Mouse (Mus musculus) hindbrain, postnatal 0 days (tissue): ENCODE results near the gene Ptpn13. TPM values are rescaled to one million over a fixed set of nuclear protein-coding genes. Genes with fewer than 3 reads are reported as not detected.
A peak's percentile ranks its signal among the peaks of the same experiment; 100 is the strongest.

Source experiments
- ATAC-seq: fragments of 200-750 bp; cut with Nextera tagmentation; 2 replicates; pipeline ENCODE4 v1.8.0; 2017; ENCODE audit warnings: mild to moderate bottlenecking, moderate TSS enrichment, moderate library complexity
- DNase-seq: peaks from one replicate; pipeline ENCODE4 v3.0.0-alpha.2; 2015; ENCODE audit warnings: low spot score
- H3K27ac ChIP-seq: fragments of 300-500 bp; sonication (generic); 2 replicates; pipeline ENCODE4 v1.5.1; 2014; ENCODE audit warnings: mild to moderate bottlenecking
- H3K27me3 ChIP-seq: fragments of 300-500 bp; sonication (generic); 2 replicates; pipeline ENCODE4 v1.6.1; 2014; ENCODE audit warnings: low read length, mixed read lengths; ENCODE audit not compliant: insufficient read depth
- H3K36me3 ChIP-seq: fragments of 300-500 bp; sonication (generic); 2 replicates; pipeline ENCODE4 v1.6.1; 2014; ENCODE audit warnings: low read length, mixed read lengths; ENCODE audit not compliant: insufficient read depth
- H3K4me1 ChIP-seq: fragments of 300-500 bp; sonication (generic); 2 replicates; pipeline ENCODE4 v1.6.1; 2014; ENCODE audit warnings: antibody characterized with exemption, low read length, mixed read lengths; ENCODE audit not compliant: insufficient read depth
- H3K4me2 ChIP-seq: fragments of 300-500 bp; sonication (generic); 2 replicates; pipeline ENCODE4 v1.6.1; 2014; ENCODE audit warnings: low read depth, mild to moderate bottlenecking, low read length, moderate library complexity, mixed read lengths
- H3K4me3 ChIP-seq: fragments of 300-500 bp; sonication (generic); 2 replicates; pipeline ENCODE4 v1.5.1; 2014; ENCODE audit warnings: low read length
- H3K9ac ChIP-seq: fragments of 300-500 bp; sonication (generic); replicated peaks from 2 replicates; pipeline ENCODE4 v1.6.1; 2014; ENCODE audit warnings: mild to moderate bottlenecking, low read length, moderate library complexity, mixed read lengths
- H3K9me3 ChIP-seq: fragments of 300-500 bp; sonication (generic); 2 replicates; pipeline ENCODE4 v1.6.1; 2016; ENCODE audit warnings: low read length, mixed read lengths
- CTCF ChIP-seq: IDR thresholded peaks from 2 replicates; pipeline ENCODE4 v1.5.1; 2016; ENCODE audit warnings: antibody characterized with exemption, control low read depth, low read depth
- WGBS: fragments of 180-500 bp; shearing (Covaris S2); extraction: QIAGEN DNeasy Blood & Tissue Kit; methylation state at CpG from one replicate; pipeline ENCODE4 v1.1.7; 2014; 5-methylcytosine and 5-hydroxymethylcytosine counted together
- polyA plus RNA-seq: library from polyadenylated mRNA; unstranded; fragments of >200 nt; fragmentation: Nextera tagmentation; extraction: Ambion mirVana; gene quantifications from 2 replicates; pipeline ENCODE4 v1.2.1, GENCODE M21; 2015
- total RNA-seq: library from RNA; depleted of rRNA; stranded (reverse); fragments of >200 nt; gene quantifications from 2 replicates; pipeline ENCODE4 v1.2.3, GENCODE M21; 2014

Gene Ptpn13
- total and polyA plus RNA-seq, 2 experiments from 2014 or later = 2.8 to 12.9 TPM

DNA sequence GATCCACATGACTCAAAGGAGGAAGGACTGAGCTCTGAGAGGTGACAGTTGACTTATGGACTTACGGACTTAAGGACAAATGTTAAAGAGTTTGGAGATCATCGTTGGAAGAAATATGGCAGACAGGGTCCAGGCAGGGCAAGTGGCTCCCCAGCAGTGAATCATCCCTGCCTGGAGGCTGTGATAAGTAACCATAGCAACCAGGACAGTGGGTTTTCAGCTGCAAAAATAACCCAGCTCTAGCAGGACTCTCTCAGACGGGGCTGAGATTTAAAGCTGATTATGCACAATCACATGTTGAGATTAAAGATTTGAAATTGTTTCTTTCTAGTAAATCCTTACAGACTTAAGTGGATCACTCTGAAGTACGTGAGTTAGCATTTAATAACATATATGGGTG is 112.4 kb downstream of the Ptpn13 start:
- H3K36me3 ChIP-seq = no peaks in the 10 kb centered on the region
- WGBS = 52% methylated on average over 4 of the region's 4 CpGs
- H3K9ac ChIP-seq = no peak overlapping the region
- no peak for TF ChIP-seq CTCF
- H3K4me3 ChIP-seq = no peak overlapping the region
- ATAC-seq (no peak), DNase-seq (no peak)
- no peak overlapping the region for H3K4me2 ChIP-seq
- H3K27ac ChIP-seq = no peak overlapping the region
- no peaks in the 10 kb centered on the region for H3K4me1 ChIP-seq
- H3K9me3 ChIP-seq = no peaks in the 10 kb centered on the region
- no peaks in the 10 kb centered on the region for H3K27me3 ChIP-seq

DNA sequence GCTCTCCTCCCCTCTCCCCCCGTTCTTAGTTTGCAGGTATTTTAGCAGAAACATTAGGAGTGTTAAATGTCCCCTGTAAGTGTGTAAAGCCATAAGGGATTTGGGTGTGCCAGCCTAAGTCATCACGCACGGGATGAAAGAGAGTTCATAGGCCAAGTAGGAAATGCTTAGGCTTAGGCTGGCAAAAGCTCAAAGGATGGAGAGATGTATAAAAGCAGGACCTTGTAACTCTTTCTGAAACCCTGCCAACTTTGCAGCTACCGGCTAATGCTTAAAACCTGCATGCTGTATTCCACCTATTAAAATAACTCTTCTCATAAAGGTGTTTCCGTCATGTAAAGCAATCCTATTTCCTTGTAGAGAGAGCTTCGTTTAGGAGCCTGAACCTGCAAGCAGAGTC is 115.6 kb downstream of the Ptpn13 start:
- H3K27me3 ChIP-seq = no peaks in the 10 kb centered on the region
- H3K9me3 ChIP-seq = no peaks in the 10 kb centered on the region
- TF ChIP-seq CTCF = no peak
- 55% methylated on average over 6 of the region's 6 CpGs for WGBS
- no peaks in the 10 kb centered on the region for H3K36me3 ChIP-seq
- peaks cover 4% of the 10 kb centered on the region; the same call in 1 of the 2 replicates for H3K4me1 ChIP-seq
- no peak overlapping the region for H3K4me3 ChIP-seq
- H3K4me2 ChIP-seq = peak overlapping the region; percentile 34; the same call in 1 of the 2 replicates
- DNase-seq (no peak), ATAC-seq (no peak)
- H3K27ac ChIP-seq = peak overlapping the region; percentile 65
- no peak overlapping the region for H3K9ac ChIP-seq

DNA sequence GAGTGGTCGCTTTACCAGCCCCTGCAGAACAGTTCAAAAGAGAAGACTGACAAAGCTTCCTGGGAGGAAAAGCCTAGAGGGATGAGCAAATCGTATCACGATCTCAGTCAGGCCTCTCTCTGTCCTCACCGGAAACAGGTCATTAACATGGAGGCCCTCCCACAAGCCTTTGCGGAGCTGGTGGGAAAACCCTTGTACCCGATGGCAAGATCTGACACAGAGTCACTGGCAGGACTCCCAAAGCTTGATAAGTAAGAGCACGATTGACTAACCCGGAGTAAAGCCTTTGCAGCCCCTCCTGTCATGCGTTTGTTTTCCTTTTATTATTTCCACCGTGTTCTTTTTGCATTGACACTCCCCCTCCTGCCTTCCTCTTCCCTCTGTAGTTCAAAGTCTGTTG is 116.1 kb downstream of the Ptpn13 start:
- peak; percentile 77 for ATAC-seq
- Histone ChIP-seq H3K27me3 (no peaks in the 10 kb centered on the region), H3K4me3 (no peak overlapping the region), H3K9ac (no peak overlapping the region), H3K4me2 (peak overlapping the region; percentile 34), H3K9me3 (no peaks in the 10 kb centered on the region), H3K27ac (peak overlapping the region; percentile 65), H3K4me1 (peaks cover 4% of the 10 kb centered on the region; the same call in 1 of the 2 replicates), H3K36me3 (no peaks in the 10 kb centered on the region)
- TF ChIP-seq CTCF = no peak
- DNase-seq = peak; percentile 69
- WGBS = 42% methylated on average over 10 of the region's 10 CpGs

DNA sequence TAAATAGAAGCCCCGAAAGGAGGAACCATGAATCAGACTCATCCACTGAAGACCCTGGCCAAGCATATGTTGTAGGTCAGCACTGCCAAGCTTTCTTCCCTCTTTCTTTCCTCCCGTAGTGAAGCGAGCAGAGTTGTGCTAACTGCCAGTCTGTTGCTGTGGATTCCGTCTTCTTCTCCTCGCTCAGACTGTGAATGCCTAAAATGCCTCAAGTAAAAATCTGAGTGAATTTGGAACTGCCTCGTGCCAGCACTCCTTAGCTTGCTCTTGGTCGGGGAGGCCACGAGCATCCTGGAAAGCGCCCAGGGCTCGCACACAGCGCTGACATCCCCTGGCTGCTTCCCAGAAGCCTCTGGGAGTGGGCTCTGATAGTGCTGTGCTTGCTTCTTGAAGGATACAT is 116.5 kb downstream of the Ptpn13 start:
- TF ChIP-seq CTCF = no peak
- Histone ChIP-seq H3K9me3 (no peaks in the 10 kb centered on the region), H3K36me3 (no peaks in the 10 kb centered on the region), H3K4me2 (peak overlapping the region; percentile 34), H3K4me3 (no peak overlapping the region), H3K9ac (no peak overlapping the region), H3K27me3 (no peaks in the 10 kb centered on the region), H3K4me1 (peaks cover 4% of the 10 kb centered on the region; the same call in 1 of the 2 replicates), H3K27ac (peak overlapping the region; percentile 65)
- WGBS = 48% methylated on average over 11 of the region's 11 CpGs
- DNase-seq = peak; percentile 75
- peak; percentile 88 for ATAC-seq

DNA sequence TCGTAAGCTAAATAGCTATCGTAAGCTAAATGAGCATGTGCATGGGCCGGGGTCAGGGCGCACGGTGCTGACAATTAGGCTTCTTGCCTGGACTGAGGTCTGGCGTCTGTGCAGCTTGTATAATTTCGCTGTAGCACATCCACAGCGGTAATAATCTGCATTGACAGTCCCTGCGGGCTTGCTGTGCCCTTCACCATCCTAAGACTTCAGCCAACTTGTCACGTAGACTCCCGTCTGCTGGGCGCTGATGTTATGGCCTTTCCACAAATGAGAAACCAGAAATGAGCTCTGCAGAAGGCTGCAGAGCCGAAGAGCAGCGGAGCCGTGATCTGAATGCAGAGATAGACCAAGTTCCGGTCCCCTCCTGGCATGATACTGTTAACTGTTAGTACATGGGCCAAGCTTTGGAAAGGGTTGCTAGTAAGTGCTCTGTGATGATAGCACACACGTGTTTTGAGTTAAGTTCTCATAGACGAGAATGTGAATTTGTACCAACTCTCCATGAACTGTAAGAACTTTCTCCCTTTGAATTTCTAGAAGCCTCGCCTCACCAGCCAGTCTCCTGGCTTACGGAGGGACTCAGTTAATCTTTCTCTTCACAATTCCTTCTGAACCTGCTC is 120.5 kb downstream of the Ptpn13 start:
- ATAC-seq (peak; percentile 72), DNase-seq (peak; percentile 59)
- H3K4me1 ChIP-seq = peaks cover 4% of the 10 kb centered on the region; the same call in 1 of the 2 replicates
- H3K9ac ChIP-seq = no peak overlapping the region
- no peak overlapping the region for H3K4me2 ChIP-seq
- WGBS = 64% methylated on average over 20 of the region's 20 CpGs
- H3K27me3 ChIP-seq = no peaks in the 10 kb centered on the region
- H3K27ac ChIP-seq = no peak overlapping the region
- no peaks in the 10 kb centered on the region for H3K9me3 ChIP-seq
- no peaks in the 10 kb centered on the region for H3K36me3 ChIP-seq
- no peak overlapping the region for H3K4me3 ChIP-seq
- no peak for TF ChIP-seq CTCF

DNA sequence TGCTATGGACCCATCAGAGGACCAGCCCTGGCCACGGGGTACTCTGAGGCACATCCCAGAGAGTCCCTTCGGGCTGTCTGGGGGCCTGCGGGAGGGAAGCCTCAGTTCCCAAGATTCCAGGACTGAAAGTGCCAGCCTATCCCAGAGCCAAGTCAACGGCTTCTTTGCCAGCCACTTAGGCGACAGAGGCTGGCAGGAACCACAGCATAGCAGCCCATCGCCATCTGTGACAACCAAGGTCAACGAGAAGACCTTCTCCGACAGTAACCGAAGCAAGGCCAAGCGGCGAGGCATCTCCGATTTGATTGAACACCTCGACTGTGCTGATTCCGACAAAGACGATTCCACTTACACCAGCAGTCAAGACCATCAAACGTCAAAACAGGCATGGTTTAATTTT is 129.8 kb downstream of the Ptpn13 start:
- Histone ChIP-seq H3K4me1 (no peaks in the 10 kb centered on the region), H3K4me3 (no peak overlapping the region), H3K27ac (no peak overlapping the region), H3K9ac (no peak overlapping the region), H3K4me2 (no peak overlapping the region), H3K36me3 (no peaks in the 10 kb centered on the region), H3K9me3 (no peaks in the 10 kb centered on the region), H3K27me3 (no peaks in the 10 kb centered on the region)
- ATAC-seq (no peak), DNase-seq (peak; percentile 32)
- TF ChIP-seq CTCF = no peak
- 76% methylated on average over 16 of the region's 16 CpGs for WGBS

DNA sequence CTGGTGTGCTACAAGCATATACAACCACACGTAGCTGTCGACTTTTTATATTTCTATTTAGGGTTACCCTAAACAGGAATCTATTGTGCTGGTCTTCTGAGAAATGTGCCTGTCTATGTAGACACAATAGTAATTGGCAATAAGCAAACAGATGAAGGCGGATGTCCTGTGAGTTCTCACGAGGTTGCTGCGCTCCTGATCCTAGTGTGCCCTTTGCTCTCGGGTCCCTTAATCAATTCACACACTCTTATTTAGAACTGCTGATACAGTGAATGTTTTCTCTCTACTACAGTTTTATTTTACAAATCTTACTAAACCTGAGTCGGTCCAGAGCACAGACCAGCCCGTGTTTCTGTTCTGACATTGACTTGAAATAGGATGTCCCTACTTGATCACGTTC is 135.6 kb downstream of the Ptpn13 start:
- Histone ChIP-seq H3K4me1 (no peaks in the 10 kb centered on the region), H3K27ac (no peak overlapping the region), H3K27me3 (no peaks in the 10 kb centered on the region), H3K4me2 (no peak overlapping the region), H3K9ac (no peak overlapping the region), H3K36me3 (peaks cover 4% of the 10 kb centered on the region; the same call in 1 of the 2 replicates), H3K9me3 (no peaks in the 10 kb centered on the region), H3K4me3 (no peak overlapping the region)
- TF ChIP-seq CTCF = no peak
- DNase-seq (no peak), ATAC-seq (no peak)
- 94% methylated on average over 9 of the region's 9 CpGs for WGBS
